Mouse (Mus musculus): ENCODE results near the gene Hipk3. TPM values are rescaled to one million over a fixed set of nuclear protein-coding genes. Genes with fewer than 3 reads are reported as not detected.

The Hipk3 gene
- polyA plus RNA-seq, 1 experiment from 2014 or later, result 6.5 TPM

DNA sequence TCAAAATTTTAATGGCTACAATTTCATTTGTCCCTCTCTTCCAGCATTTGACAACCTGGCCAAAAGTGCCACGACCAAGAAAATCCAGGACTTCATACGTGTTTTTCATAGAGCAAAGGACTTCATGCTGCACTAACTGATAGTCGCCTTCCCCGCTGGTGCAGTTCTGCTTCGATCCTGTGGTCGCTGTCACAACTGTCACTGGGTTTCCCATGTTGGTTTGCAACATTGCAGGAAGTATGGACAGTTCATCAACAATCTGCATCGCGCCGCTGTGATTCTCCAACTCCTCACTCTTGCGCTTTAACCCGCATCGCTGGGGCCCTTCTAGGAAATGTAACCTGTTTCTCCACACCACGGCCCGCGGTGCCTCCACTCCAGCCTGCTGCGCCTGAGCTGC lies 23.1 kb downstream of the Hipk3 start:
- no peak for ATAC-seq (ENCODE audit: insufficient read depth)
- Histone ChIP-seq H3K4me1 (replicated peaks) (peaks cover 28% of the 10 kb centered on the region), H3K4me3 (replicated peaks) (no peak overlapping the region), H3K4me2 (no peak overlapping the region), H3K9ac (no peak overlapping the region), H3K9me3 (replicated peaks) (no peaks in the 10 kb centered on the region), H3K27ac (replicated peaks) (no peak overlapping the region), H3K36me3 (replicated peaks) (peaks cover 11% of the 10 kb centered on the region; the same call in 1 of the 2 replicates), H3K27me3 (no peaks in the 10 kb centered on the region)
- 58% methylated on average over 16 of the region's 16 CpGs for WGBS (ENCODE audit: insufficient replicate concordance)

DNA sequence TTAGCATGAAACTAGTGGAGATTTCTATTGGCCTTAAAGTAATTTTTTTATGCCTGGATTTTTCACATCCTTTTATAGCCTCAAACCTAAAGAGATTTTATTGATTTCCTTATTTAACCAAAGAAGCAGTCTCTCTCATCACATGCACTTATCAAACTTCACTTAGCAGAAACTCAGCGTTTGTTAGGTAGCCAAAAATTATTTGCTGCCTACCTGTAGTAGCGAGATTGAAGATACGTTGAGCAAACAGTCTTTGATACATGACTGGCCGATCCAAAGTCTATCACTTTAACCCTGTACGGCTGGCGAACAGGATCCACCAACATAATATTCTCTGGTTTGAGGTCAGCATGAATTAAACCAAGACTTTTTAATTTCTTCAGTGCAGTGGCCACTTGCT lies 23.7 kb downstream of the Hipk3 start:
- ATAC-seq (ENCODE audit: insufficient read depth), result no peak
- WGBS (ENCODE audit: insufficient replicate concordance), result 75% methylated on average over 6 of the region's 6 CpGs
- H3K27me3 ChIP-seq, result no peaks in the 10 kb centered on the region
- H3K4me3 ChIP-seq (replicated peaks), result no peak overlapping the region
- no peak overlapping the region for H3K4me2 ChIP-seq
- peaks cover 27% of the 10 kb centered on the region for H3K4me1 ChIP-seq (replicated peaks)
- H3K36me3 ChIP-seq (replicated peaks), result peaks cover 13% of the 10 kb centered on the region; the same call in 1 of the 2 replicates
- no peaks in the 10 kb centered on the region for H3K9me3 ChIP-seq (replicated peaks)
- no peak overlapping the region for H3K27ac ChIP-seq (replicated peaks)
- H3K9ac ChIP-seq, result no peak overlapping the region

- Histone ChIP-seq H3K4me3 (replicated peaks) (no peak overlapping the region), H3K27ac (replicated peaks) (no peak overlapping the region), H3K4me2 (no peak overlapping the region), H3K36me3 (replicated peaks) (peaks cover 13% of the 10 kb centered on the region; the same call in 1 of the 2 replicates), H3K4me1 (replicated peaks) (peaks cover 24% of the 10 kb centered on the region), H3K27me3 (no peaks in the 10 kb centered on the region), H3K9me3 (replicated peaks) (no peaks in the 10 kb centered on the region), H3K9ac (no peak overlapping the region)
- WGBS (ENCODE audit: insufficient replicate concordance), result 81% methylated on average over 5 of the region's 5 CpGs
- no peak for ATAC-seq (ENCODE audit: insufficient read depth)
Measured at GRCm38 (mm10) chr2:104468419-104468818, 25.8 kb downstream of the Hipk3 start.

DNA sequence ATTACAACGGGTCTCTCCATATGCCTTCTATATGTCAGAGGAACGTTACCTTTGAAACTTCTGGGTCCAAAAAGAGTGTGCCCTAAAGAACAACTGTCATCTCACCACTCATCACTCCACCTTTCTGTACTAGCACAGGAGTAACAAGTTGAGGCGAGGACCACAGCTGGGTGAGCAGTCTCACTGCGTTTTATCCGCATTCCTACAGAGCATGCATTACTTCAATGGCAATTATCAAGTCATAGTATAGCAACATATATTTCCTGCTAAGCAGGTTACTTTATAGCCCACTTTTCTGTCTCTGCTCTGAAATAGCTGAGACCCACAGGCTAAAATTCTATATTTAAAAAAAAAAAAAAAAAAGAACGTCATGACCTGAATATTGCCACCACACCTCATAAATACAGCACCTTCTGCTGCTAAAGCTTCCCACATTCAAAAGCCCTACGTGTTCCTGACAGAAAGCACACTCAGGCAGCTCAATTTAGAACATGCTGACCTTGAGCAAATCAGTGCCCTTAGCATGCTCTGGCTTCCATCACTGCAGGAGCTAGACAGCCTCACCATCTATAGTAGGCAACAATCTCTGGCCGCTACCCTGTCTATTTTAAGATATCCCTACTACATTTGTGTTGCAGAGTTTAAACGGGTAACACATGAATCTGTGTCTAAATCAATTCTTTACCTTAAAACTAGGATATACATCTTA lies 27.2 kb downstream of the Hipk3 start:
- Histone ChIP-seq H3K9me3 (replicated peaks) (no peaks in the 10 kb centered on the region), H3K4me1 (replicated peaks) (peaks cover 24% of the 10 kb centered on the region), H3K27ac (replicated peaks) (no peak overlapping the region), H3K36me3 (replicated peaks) (peaks cover 13% of the 10 kb centered on the region; the same call in 1 of the 2 replicates), H3K9ac (no peak overlapping the region), H3K27me3 (no peaks in the 10 kb centered on the region), H3K4me3 (replicated peaks) (no peak overlapping the region), H3K4me2 (no peak overlapping the region)
- 74% methylated on average over 9 of the region's 9 CpGs for WGBS (ENCODE audit: insufficient replicate concordance)
- ATAC-seq (ENCODE audit: insufficient read depth), result no peak

GRCm38 (mm10) chr2:104465639-104466430 lies 28.4 kb downstream of the Hipk3 start:
- H3K27ac ChIP-seq (replicated peaks), result no peak overlapping the region
- no peak overlapping the region for H3K9ac ChIP-seq
- H3K4me2 ChIP-seq, result no peak overlapping the region
- no peaks in the 10 kb centered on the region for H3K27me3 ChIP-seq
- H3K9me3 ChIP-seq (replicated peaks), result no peaks in the 10 kb centered on the region
- H3K36me3 ChIP-seq (replicated peaks), result peaks cover 5% of the 10 kb centered on the region; the same call in 1 of the 2 replicates
- WGBS (ENCODE audit: insufficient replicate concordance), result 76% methylated on average over 8 of the region's 8 CpGs
- H3K4me1 ChIP-seq (replicated peaks), result peaks cover 16% of the 10 kb centered on the region
- no peak for ATAC-seq (ENCODE audit: insufficient read depth)
- H3K4me3 ChIP-seq (replicated peaks), result no peak overlapping the region

DNA sequence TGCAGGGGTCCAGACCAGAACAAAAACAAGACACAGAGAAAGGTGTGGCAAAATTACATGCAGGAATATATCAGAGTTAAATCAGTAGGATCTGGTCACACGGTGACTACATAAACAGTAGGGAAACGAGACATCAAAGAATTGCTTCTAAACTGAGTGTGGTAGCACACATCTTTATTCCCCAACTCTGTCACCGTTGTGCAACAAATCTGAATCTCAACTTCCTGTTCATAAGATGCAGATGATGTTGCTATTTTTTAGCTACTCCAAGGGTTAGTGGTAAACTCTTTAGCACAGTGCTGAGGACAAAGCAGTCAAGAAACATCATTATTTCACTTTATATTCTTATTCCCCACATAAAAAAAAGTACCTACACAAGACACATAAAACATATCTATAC lies 34.2 kb downstream of the Hipk3 start:
- no peak for ATAC-seq (ENCODE audit: insufficient read depth)
- WGBS (ENCODE audit: insufficient replicate concordance), result 32% methylated on average over 3 of the region's 3 CpGs
- H3K36me3 ChIP-seq (replicated peaks), result no peaks in the 10 kb centered on the region

GRCm38 (mm10) chr2:104458569-104459332 lies 35.5 kb downstream of the Hipk3 start:
- H3K9me3 ChIP-seq (replicated peaks), result no peaks in the 10 kb centered on the region
- no peak overlapping the region for H3K9ac ChIP-seq
- WGBS (ENCODE audit: insufficient replicate concordance), result 71% methylated on average over 8 of the region's 8 CpGs
- no peak overlapping the region for H3K4me3 ChIP-seq (replicated peaks)
- peaks cover 23% of the 10 kb centered on the region; the same call in 1 of the 2 replicates for H3K4me1 ChIP-seq (replicated peaks)
- no peaks in the 10 kb centered on the region for H3K36me3 ChIP-seq (replicated peaks)
- no peak for ATAC-seq (ENCODE audit: insufficient read depth)
- H3K4me2 ChIP-seq, result no peak overlapping the region
- no peaks in the 10 kb centered on the region for H3K27me3 ChIP-seq
- H3K27ac ChIP-seq (replicated peaks), result no peak overlapping the region

More for the DNA sequence above, 34.2 kb downstream of the Hipk3 start:
- Histone ChIP-seq H3K4me1 (replicated peaks) (peaks cover 23% of the 10 kb centered on the region; the same call in 1 of the 2 replicates), H3K4me2 (no peak overlapping the region), H3K27me3 (no peaks in the 10 kb centered on the region), H3K9me3 (replicated peaks) (no peaks in the 10 kb centered on the region), H3K4me3 (replicated peaks) (no peak overlapping the region), H3K9ac (no peak overlapping the region), H3K27ac (replicated peaks) (no peak overlapping the region)

GRCm38 (mm10) chr2:104457106-104457505 lies 37.1 kb downstream of the Hipk3 start:
- no peak overlapping the region for H3K27ac ChIP-seq (replicated peaks)
- WGBS (ENCODE audit: insufficient replicate concordance), result 28% methylated on average over 3 of the region's 3 CpGs
- no peak overlapping the region for H3K4me3 ChIP-seq (replicated peaks)
- no peak overlapping the region for H3K9ac ChIP-seq
- no peaks in the 10 kb centered on the region for H3K36me3 ChIP-seq (replicated peaks)
- H3K4me2 ChIP-seq, result no peak overlapping the region
- no peaks in the 10 kb centered on the region for H3K27me3 ChIP-seq
- peaks cover 23% of the 10 kb centered on the region; the same call in 1 of the 2 replicates for H3K4me1 ChIP-seq (replicated peaks)
- ATAC-seq (ENCODE audit: insufficient read depth), result no peak
- H3K9me3 ChIP-seq (replicated peaks), result no peaks in the 10 kb centered on the region

DNA sequence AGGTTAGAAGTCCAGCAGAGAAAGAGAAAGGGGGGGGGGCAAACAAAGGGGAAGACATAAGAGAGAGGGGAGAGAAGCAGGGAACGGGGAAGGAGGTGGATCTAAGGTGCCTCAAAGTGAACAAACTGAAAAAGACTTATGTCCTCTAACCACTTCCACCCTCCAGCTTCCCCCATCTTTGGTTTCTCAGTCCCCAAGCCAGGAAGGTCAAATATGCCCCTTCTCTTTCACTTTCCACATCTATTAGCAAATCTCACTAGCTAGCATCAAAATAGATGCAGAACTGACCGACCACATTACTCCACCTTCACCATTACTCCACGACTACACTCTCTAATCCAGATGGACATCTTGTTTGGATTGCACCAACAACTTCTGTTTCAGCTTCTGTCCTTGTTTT lies 43.6 kb downstream of the Hipk3 start:
- H3K9me3 ChIP-seq (replicated peaks), result no peaks in the 10 kb centered on the region
- no peaks in the 10 kb centered on the region for H3K27me3 ChIP-seq
- H3K4me3 ChIP-seq (replicated peaks), result no peak overlapping the region
- no peak for ATAC-seq (ENCODE audit: insufficient read depth)
- no peak overlapping the region for H3K27ac ChIP-seq (replicated peaks)
- H3K4me1 ChIP-seq (replicated peaks), result peaks cover 9% of the 10 kb centered on the region
- no peak overlapping the region for H3K9ac ChIP-seq
- no peaks in the 10 kb centered on the region for H3K36me3 ChIP-seq (replicated peaks)
- H3K4me2 ChIP-seq, result no peak overlapping the region
- 20% methylated on average over 3 of the region's 3 CpGs for WGBS (ENCODE audit: insufficient replicate concordance)

GRCm38 (mm10) chr2:104449191-104449590 lies 45.1 kb downstream of the Hipk3 start:
- no peak overlapping the region for H3K9ac ChIP-seq
- WGBS (ENCODE audit: insufficient replicate concordance), result 84% methylated on average over 1 of the region's 1 CpGs
- no peak overlapping the region for H3K27ac ChIP-seq (replicated peaks)
- no peaks in the 10 kb centered on the region for H3K9me3 ChIP-seq (replicated peaks)
- H3K4me1 ChIP-seq (replicated peaks), result peaks cover 9% of the 10 kb centered on the region; the same call in 1 of the 2 replicates
- H3K36me3 ChIP-seq (replicated peaks), result 0 out of 2 replicates have a peak, but pooled peaks cover 3% of the 10 kb centered on the region
- no peak overlapping the region for H3K4me2 ChIP-seq
- ATAC-seq (ENCODE audit: insufficient read depth), result no peak
- no peaks in the 10 kb centered on the region for H3K27me3 ChIP-seq
- no peak overlapping the region for H3K4me3 ChIP-seq (replicated peaks)

- H3K9ac ChIP-seq, result no peak overlapping the region
- WGBS (ENCODE audit: insufficient replicate concordance), result 65% methylated on average over 4 of the region's 4 CpGs
- H3K36me3 ChIP-seq (replicated peaks), result peaks cover 8% of the 10 kb centered on the region; the same call in 1 of the 2 replicates
- H3K9me3 ChIP-seq (replicated peaks), result no peaks in the 10 kb centered on the region
- H3K27me3 ChIP-seq, result no peaks in the 10 kb centered on the region
- H3K4me2 ChIP-seq, result no peak overlapping the region
- no peak for ATAC-seq (ENCODE audit: insufficient read depth)
- peaks cover 9% of the 10 kb centered on the region; the same call in 1 of the 2 replicates for H3K4me1 ChIP-seq (replicated peaks)
- H3K27ac ChIP-seq (replicated peaks), result no peak overlapping the region
- no peak overlapping the region for H3K4me3 ChIP-seq (replicated peaks)
Measured at GRCm38 (mm10) chr2:104448201-104448600, 46.0 kb downstream of the Hipk3 start.

All from liver, embryonic 15.5 days (tissue).